Mouse (Mus musculus) stomach, embryonic 16.5 days (tissue): ENCODE results near the gene Mdn1. TPM values are rescaled to one million over a fixed set of nuclear protein-coding genes. Genes with fewer than 3 reads are reported as not detected.

Experiments
- ATAC-seq: fragments of 200-750 bp; cut with Nextera tagmentation; 2 replicates; pipeline ENCODE4 v1.8.0; 2017; ENCODE audit warnings: moderate number of reproducible peaks, moderate TSS enrichment; ENCODE audit not compliant: insufficient read depth, low FRiP score
- H3K27ac ChIP-seq: fragments of 300-500 bp; sonication (generic); 2 replicates; pipeline ENCODE4 v1.5.1; 2014; ENCODE audit warnings: low read length
- H3K27me3 ChIP-seq: fragments of 300-500 bp; sonication (generic); 2 replicates; pipeline ENCODE4 v1.6.1; 2014; ENCODE audit warnings: low read length, control low read depth, mixed read lengths; ENCODE audit not compliant: control insufficient read depth, insufficient read depth
- H3K36me3 ChIP-seq: fragments of 300-500 bp; sonication (generic); 2 replicates; pipeline ENCODE4 v1.6.1; 2014; ENCODE audit warnings: low read length; ENCODE audit not compliant: control insufficient read depth, insufficient read depth
- H3K4me1 ChIP-seq: fragments of 300-500 bp; sonication (generic); 2 replicates; pipeline ENCODE4 v1.6.1; 2014; ENCODE audit warnings: low read length, control low read depth, mixed read lengths; ENCODE audit not compliant: control insufficient read depth, insufficient read depth
- H3K4me2 ChIP-seq: fragments of 300-500 bp; sonication (generic); 2 replicates; pipeline ENCODE4 v1.6.1; 2014; ENCODE audit warnings: low read depth, low read length, mixed read lengths
- H3K4me3 ChIP-seq: fragments of 300-500 bp; sonication (generic); replicated peaks from 2 replicates; pipeline ENCODE4 v1.5.1; 2014; ENCODE audit warnings: mild to moderate bottlenecking, low read length
- H3K9ac ChIP-seq: fragments of 300-500 bp; sonication (generic); 2 replicates; pipeline ENCODE4 v1.6.1; 2014; ENCODE audit warnings: low read length
- H3K9me3 ChIP-seq: fragments of 300-500 bp; sonication (generic); replicated peaks from 2 replicates; pipeline ENCODE4 v1.6.1; 2016; ENCODE audit warnings: low read length, control low read depth; ENCODE audit not compliant: control insufficient read depth
- WGBS: fragments of 180-500 bp; shearing (Covaris S2); extraction: QIAGEN DNeasy Blood & Tissue Kit; methylation state at CpG from one replicate; pipeline ENCODE4 v1.1.7; 2014; 5-methylcytosine and 5-hydroxymethylcytosine counted together
- polyA plus RNA-seq: library from polyadenylated mRNA; unstranded; fragments of >200 nt; fragmentation: Nextera tagmentation; extraction: Ambion mirVana; gene quantifications from 2 replicates; pipeline ENCODE4 v1.2.1, GENCODE M21; 2015

Mdn1 gene
- polyA plus RNA-seq, 1 experiment from 2014 or later: 11.2 TPM

DNA sequence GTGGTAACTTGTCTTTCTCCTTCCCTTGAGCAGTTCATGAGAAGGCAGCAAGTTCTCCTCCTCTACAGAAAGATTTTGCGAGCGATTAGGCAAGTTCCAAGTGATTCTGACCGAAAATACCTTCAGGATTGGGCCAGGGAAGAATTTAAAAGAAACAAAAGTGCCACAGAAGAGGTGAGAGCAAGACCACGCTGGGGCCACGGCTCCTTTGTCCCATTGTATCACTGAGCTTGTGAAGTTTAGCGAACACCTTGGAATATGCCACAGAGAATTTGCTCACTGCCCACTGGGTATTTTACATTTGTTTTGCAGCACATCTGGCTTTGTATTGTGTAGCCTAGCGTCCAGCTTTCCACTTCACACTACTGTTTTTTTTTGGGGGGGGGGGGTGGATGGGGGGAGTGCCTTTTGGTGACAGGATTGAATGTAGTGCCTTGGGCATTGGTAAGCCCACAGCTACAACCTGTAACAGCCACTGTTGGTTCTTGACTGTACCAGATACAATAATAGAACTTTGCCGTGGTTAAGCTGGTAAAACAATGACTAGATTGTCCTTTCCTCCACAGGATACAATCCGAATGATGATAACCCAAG is 143.8 kb downstream of the Mdn1 start:
- 9% methylated on average over 9 of the region's 9 CpGs for WGBS
- peak overlapping the region; percentile 94 for H3K9ac ChIP-seq
- no peaks in the 10 kb centered on the region for H3K9me3 ChIP-seq
- peak overlapping the region; percentile 90 for H3K4me3 ChIP-seq
- no peaks in the 10 kb centered on the region for H3K27me3 ChIP-seq
- H3K4me2 ChIP-seq: peak overlapping the region; percentile 77
- no peaks in the 10 kb centered on the region for H3K36me3 ChIP-seq
- H3K4me1 ChIP-seq: peaks cover 6% of the 10 kb centered on the region
- peak; percentile 14; the same call in 1 of the 2 replicates for ATAC-seq
- H3K27ac ChIP-seq: peak overlapping the region; percentile 99

DNA sequence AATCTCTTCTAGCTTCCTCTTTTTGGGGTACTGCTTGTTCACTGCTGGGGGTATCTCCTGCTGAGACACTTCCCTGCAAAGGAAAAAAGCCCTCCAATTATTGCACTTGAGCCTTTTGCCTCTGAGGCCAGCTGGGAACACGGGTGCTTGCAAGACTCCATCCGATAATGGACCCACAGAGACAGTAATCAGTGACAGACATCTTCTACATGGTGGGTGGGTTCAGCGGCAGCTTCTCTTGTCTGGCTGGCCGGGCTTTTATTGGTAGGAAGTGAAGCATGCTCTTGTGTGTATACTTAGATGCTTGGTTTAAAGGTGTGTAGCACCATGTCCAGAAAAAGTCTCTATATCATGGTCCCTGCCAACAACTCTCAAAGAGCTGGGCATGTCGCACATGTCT is 160.6 kb downstream of the Mdn1 start:
- H3K9ac ChIP-seq: no peak overlapping the region
- no peaks in the 10 kb centered on the region for H3K9me3 ChIP-seq
- H3K27ac ChIP-seq: no peak overlapping the region
- no peak overlapping the region for H3K4me2 ChIP-seq
- ATAC-seq: no peak
- no peaks in the 10 kb centered on the region for H3K36me3 ChIP-seq
- H3K4me3 ChIP-seq: no peak overlapping the region
- 74% methylated on average over 5 of the region's 5 CpGs for WGBS
- H3K4me1 ChIP-seq: no peaks in the 10 kb centered on the region
- no peaks in the 10 kb centered on the region for H3K27me3 ChIP-seq

GRCm38 (mm10) chr4:32820676-32821075 is 163.8 kb downstream of the Mdn1 start:
- H3K4me1 ChIP-seq: no peaks in the 10 kb centered on the region
- H3K4me3 ChIP-seq: no peak overlapping the region
- H3K27me3 ChIP-seq: no peaks in the 10 kb centered on the region
- no peak overlapping the region for H3K4me2 ChIP-seq
- no peak for ATAC-seq
- no peaks in the 10 kb centered on the region for H3K9me3 ChIP-seq
- H3K27ac ChIP-seq: no peak overlapping the region
- no peaks in the 10 kb centered on the region for H3K36me3 ChIP-seq
- H3K9ac ChIP-seq: no peak overlapping the region
- 91% methylated on average over 3 of the region's 3 CpGs for WGBS

DNA sequence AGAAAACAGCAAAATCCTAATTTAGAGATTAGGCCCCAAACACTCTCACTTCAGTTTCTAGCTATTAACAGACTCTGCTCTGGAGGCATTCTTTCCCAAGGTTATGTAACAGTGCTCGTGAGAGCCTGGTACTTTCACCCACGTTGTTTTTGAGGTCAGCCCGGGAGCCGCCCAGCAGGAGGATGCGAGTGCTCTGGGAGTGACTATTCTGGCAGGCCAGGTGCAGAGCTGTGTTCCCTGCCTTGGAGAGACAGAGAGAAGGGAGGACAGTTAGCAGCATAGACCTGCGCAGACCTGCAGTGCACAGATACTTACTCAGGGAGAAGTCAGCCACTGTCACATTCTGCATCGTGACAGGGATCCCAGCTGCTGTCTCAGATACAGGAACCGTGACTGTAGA is 167.3 kb downstream of the Mdn1 start:
- Histone ChIP-seq H3K27me3 (no peaks in the 10 kb centered on the region), H3K4me3 (no peak overlapping the region), H3K27ac (no peak overlapping the region), H3K36me3 (no peaks in the 10 kb centered on the region), H3K9ac (no peak overlapping the region), H3K4me2 (no peak overlapping the region), H3K9me3 (no peaks in the 10 kb centered on the region), H3K4me1 (no peaks in the 10 kb centered on the region)
- ATAC-seq: no peak
- 60% methylated on average over 8 of the region's 8 CpGs for WGBS

Other genes with a start within 250 kb of the Mdn1 start
- gene Gja10, start 54.4 kb upstream of the Mdn1 start, polyA plus RNA-seq: not detected in 2 replicates
- gene Casp8ap2, start 41.7 kb upstream of the Mdn1 start, polyA plus RNA-seq: 33.7 and 41.0 TPM in 2 replicates
- 91.5 and 92.5 TPM in 2 replicates for gene Lyrm2, start 143.1 kb downstream of the Mdn1 start, polyA plus RNA-seq